Mouse (Mus musculus) heart, embryonic 16.5 days (tissue): Measurements from ENCODE around the gene Adprm. TPM values are rescaled to one million over a fixed set of nuclear protein-coding genes. Genes with fewer than 3 reads are reported as not detected.
"Not testable (repeated sequence)": the region's sequence is repeated elsewhere in the genome, so short reads cannot be mapped to it uniquely, and the experiment has no call there.

ENCODE experiments used
- ATAC-seq: fragments of 200-750 bp; cut with Nextera tagmentation; replicated peaks from 2 replicates; pipeline ENCODE4 v1.8.0; 2017; ENCODE audit warnings: moderate number of reproducible peaks; ENCODE audit not compliant: insufficient read depth, low FRiP score; ENCODE audit errors: extremely low read depth
- H3K27ac ChIP-seq: fragments of 300-500 bp; sonication (generic); 2 replicates; pipeline ENCODE4 v1.5.1; 2014; ENCODE audit warnings: mild to moderate bottlenecking, low read length, control low read depth, moderate library complexity
- H3K27me3 ChIP-seq: fragments of 300-500 bp; sonication (generic); 2 replicates; pipeline ENCODE4 v1.6.1; 2014; ENCODE audit warnings: low read length, mixed read lengths; ENCODE audit not compliant: control insufficient read depth, insufficient read depth
- H3K36me3 ChIP-seq: fragments of 300-500 bp; sonication (generic); 2 replicates; pipeline ENCODE4 v1.6.1; 2014; ENCODE audit not compliant: control insufficient read depth, insufficient read depth
- H3K4me1 ChIP-seq: fragments of 300-500 bp; sonication (generic); 2 replicates; pipeline ENCODE4 v1.6.1; 2014; ENCODE audit warnings: low read length, mixed read lengths; ENCODE audit not compliant: control insufficient read depth, insufficient read depth
- H3K4me2 ChIP-seq: fragments of 300-500 bp; sonication (generic); 2 replicates; pipeline ENCODE4 v1.6.1; 2014; ENCODE audit warnings: low read depth, mild to moderate bottlenecking, control low read depth, low read length
- H3K4me3 ChIP-seq: fragments of 300-500 bp; sonication (generic); 2 replicates; pipeline ENCODE4 v1.5.1; 2014; ENCODE audit warnings: mild to moderate bottlenecking, control low read depth, low read length
- H3K9ac ChIP-seq: fragments of 300-500 bp; sonication (generic); 2 replicates; pipeline ENCODE4 v1.6.1; 2014; ENCODE audit warnings: low read length, control low read depth
- H3K9me3 ChIP-seq: fragments of 300-500 bp; sonication (generic); replicated peaks from 2 replicates; pipeline ENCODE4 v1.6.1; 2016; ENCODE audit warnings: low read length; ENCODE audit not compliant: control insufficient read depth
- WGBS: fragments of 180-500 bp; shearing (Covaris S2); extraction: QIAGEN DNeasy Blood & Tissue Kit; methylation state at CpG from one replicate; pipeline ENCODE4 v1.1.7; 2014; 5-methylcytosine and 5-hydroxymethylcytosine counted together
- polyA plus RNA-seq: library from polyadenylated mRNA; unstranded; fragments of >200 nt; fragmentation: Nextera tagmentation; extraction: Ambion mirVana; gene quantifications from 2 replicates; pipeline ENCODE4 v1.2.1, GENCODE M21; 2015

Adprm gene
- polyA plus RNA-seq, 1 experiment from 2014 or later, result 22.8 TPM

- Histone ChIP-seq H3K9me3 (no peaks in the 10 kb centered on the region), H3K36me3 (no peaks in the 10 kb centered on the region), H3K4me3 (no peak overlapping the region), H3K4me1 (peaks cover 9% of the 10 kb centered on the region; the same call in 1 of the 2 replicates), H3K4me2 (peak overlapping the region; percentile 92; the same call in 1 of the 2 replicates), H3K9ac (no peak overlapping the region; the same call in 1 of the 2 replicates), H3K27ac (no peak overlapping the region), H3K27me3 (no peaks in the 10 kb centered on the region)
- ATAC-seq, result no peak
- WGBS, result 54% methylated on average over 6 of the region's 6 CpGs
Observed at GRCm38 (mm10) chr11:67023802-67024340, 28.5 kb downstream of the Adprm start.

GRCm38 (mm10) chr11:67023191-67023590 is 29.2 kb downstream of the Adprm start:
- H3K4me2 ChIP-seq, H3K27me3 ChIP-seq, H3K9ac ChIP-seq, ATAC-seq, H3K4me1 ChIP-seq, H3K27ac ChIP-seq, H3K4me3 ChIP-seq, H3K9me3 ChIP-seq, H3K36me3 ChIP-seq: not testable (repeated sequence)
- 32% methylated on average over 1 of the region's 1 CpGs for WGBS

GRCm38 (mm10) chr11:67022354-67023115 is 29.9 kb downstream of the Adprm start:
- Histone ChIP-seq H3K4me1 (peaks cover 9% of the 10 kb centered on the region; the same call in 1 of the 2 replicates), H3K4me2 (no peak overlapping the region), H3K36me3 (no peaks in the 10 kb centered on the region), H3K27me3 (no peaks in the 10 kb centered on the region), H3K9ac (no peak overlapping the region), H3K27ac (no peak overlapping the region), H3K9me3 (no peaks in the 10 kb centered on the region), H3K4me3 (no peak overlapping the region)
- ATAC-seq, result no peak
- WGBS, result 71% methylated on average over 13 of the region's 13 CpGs

DNA sequence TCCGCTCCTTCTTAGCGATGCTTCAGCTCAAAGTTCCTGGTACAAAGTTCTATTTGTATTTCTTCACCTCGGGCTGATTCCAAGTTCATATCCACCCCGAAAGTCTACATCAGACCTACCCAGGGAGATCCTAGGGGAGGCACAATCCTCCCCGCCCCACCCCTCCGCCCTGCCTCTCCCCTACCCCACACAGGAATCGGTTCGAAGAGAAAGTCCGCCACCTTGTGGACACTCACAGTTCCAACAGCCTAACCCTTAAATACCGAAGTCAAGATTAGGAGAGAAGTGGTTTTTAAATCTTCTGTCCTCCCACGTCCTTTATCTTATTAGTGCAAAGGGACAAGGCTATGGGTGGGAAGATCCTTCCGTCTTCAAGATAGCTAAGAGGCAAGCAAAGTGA is 31.4 kb downstream of the Adprm start:
- H3K4me1 ChIP-seq, result peaks cover 9% of the 10 kb centered on the region; the same call in 1 of the 2 replicates
- no peak overlapping the region for H3K9ac ChIP-seq
- H3K9me3 ChIP-seq, result no peaks in the 10 kb centered on the region
- H3K27me3 ChIP-seq, result no peaks in the 10 kb centered on the region
- no peak for ATAC-seq
- peak overlapping the region; percentile 65 for H3K4me2 ChIP-seq
- H3K4me3 ChIP-seq, result peak overlapping the region; percentile 30
- H3K36me3 ChIP-seq, result no peaks in the 10 kb centered on the region
- no peak overlapping the region for H3K27ac ChIP-seq
- 2% methylated on average over 12 of the region's 12 CpGs for WGBS

DNA sequence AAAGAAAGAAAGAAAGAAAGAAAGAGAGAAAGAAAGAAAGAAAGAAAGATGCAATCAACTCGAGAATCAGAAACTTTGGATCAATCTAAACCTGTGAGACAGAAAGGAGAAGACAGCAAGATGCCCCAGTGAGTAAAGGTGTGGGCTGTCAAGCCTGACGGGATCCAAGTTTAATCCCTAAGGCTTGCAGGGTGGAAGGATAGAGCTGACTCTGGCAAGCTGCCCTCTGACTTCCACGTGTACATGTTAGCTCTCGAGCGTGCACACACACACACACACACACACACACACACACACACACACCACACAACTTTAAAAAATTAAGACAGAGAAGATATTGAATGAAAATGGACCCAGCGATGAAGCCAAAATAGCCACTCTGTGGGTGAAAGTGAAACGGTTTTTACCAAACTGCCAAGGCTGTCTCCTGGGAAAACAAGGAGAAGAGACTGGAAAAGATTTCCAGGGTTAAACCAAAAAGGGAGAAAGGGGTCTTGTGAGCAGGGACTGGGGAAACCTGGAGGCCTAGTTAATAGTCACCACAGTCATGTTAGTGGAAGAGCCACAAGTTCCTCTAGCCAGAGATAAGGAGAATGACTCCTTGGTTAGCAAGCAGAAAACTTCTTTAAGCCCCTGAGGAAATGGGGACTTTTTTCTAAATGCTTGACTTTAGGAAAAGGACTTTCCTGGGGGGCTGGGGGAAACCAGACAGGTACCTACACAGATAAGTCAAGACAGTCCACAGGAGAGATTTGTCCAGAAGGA is 32.5 kb downstream of the Adprm start:
- Histone ChIP-seq H3K36me3 (no peaks in the 10 kb centered on the region), H3K4me3 (no peak overlapping the region), H3K27me3 (no peaks in the 10 kb centered on the region), H3K4me2 (no peak overlapping the region), H3K9me3 (no peaks in the 10 kb centered on the region), H3K4me1 (peaks cover 9% of the 10 kb centered on the region; the same call in 1 of the 2 replicates), H3K27ac (no peak overlapping the region), H3K9ac (no peak overlapping the region)
- no peak for ATAC-seq
- WGBS, result 52% methylated on average over 7 of the region's 7 CpGs

DNA sequence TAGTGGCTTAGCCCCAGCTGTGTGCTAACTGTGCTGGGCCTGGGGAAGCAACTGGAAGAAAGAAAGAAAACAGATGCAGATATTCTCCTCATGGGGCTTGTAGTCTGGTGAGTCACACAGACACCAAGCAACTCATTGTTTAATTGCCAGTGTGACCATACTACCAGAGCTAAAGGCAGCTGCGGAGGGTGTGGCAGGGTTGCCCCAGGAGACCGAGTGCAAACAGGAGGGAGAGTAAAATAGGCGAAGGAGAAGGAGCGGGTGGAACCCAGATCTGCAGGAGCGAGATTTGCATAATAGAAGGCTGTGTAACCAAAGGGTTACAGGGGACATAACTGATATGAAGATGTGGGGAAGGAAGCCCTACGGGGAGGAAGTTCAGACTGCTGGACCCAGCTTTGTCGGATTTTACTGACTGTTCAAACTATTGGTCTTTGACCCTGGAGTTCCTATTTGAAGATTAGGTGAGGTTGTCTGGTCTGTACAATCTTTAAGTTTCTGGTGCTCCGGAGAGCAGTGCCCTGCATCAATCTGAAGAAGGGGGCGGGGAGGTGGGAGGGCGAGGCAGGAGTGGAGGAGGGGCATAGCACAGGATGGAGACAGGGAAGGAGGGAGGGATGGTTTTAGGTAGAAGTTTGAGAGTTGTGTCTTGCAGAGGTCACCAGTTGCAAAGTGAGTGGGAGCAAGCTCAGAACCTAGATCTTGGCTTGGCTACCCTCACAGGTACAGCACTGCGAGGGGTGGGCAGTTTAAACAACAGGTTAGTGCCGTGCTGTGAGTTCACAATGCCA is 34.4 kb downstream of the Adprm start:
- H3K9ac ChIP-seq, result no peak overlapping the region
- H3K4me1 ChIP-seq, result peaks cover 6% of the 10 kb centered on the region; the same call in 1 of the 2 replicates
- ATAC-seq, result no peak; the same call in 1 of the 2 replicates
- H3K4me2 ChIP-seq, result no peak overlapping the region
- no peaks in the 10 kb centered on the region for H3K9me3 ChIP-seq
- 22% methylated on average over 12 of the region's 12 CpGs for WGBS
- H3K27me3 ChIP-seq, result no peaks in the 10 kb centered on the region
- no peaks in the 10 kb centered on the region for H3K36me3 ChIP-seq
- H3K27ac ChIP-seq, result no peak overlapping the region
- H3K4me3 ChIP-seq, result no peak overlapping the region

GRCm38 (mm10) chr11:67011635-67012034 is 40.8 kb downstream of the Adprm start:
- Histone ChIP-seq H3K4me2 (no peak overlapping the region), H3K9ac (no peak overlapping the region), H3K27ac (no peak overlapping the region), H3K27me3 (no peaks in the 10 kb centered on the region), H3K36me3 (no peaks in the 10 kb centered on the region), H3K4me3 (no peak overlapping the region), H3K4me1 (0 out of 2 replicates have a peak, but pooled peaks cover 3% of the 10 kb centered on the region), H3K9me3 (no peaks in the 10 kb centered on the region)
- no peak for ATAC-seq
- 68% methylated on average over 4 of the region's 4 CpGs for WGBS

GRCm38 (mm10) chr11:67010430-67010829 is 42.0 kb downstream of the Adprm start:
- H3K27me3 ChIP-seq, result no peaks in the 10 kb centered on the region
- H3K27ac ChIP-seq, result no peak overlapping the region
- no peaks in the 10 kb centered on the region for H3K36me3 ChIP-seq
- 0 out of 2 replicates have a peak, but pooled peaks cover 3% of the 10 kb centered on the region for H3K4me1 ChIP-seq
- 8% methylated on average over 8 of the region's 8 CpGs for WGBS
- no peaks in the 10 kb centered on the region for H3K9me3 ChIP-seq
- no peak for ATAC-seq
- peak overlapping the region; percentile 32 for H3K4me2 ChIP-seq
- no peak overlapping the region for H3K9ac ChIP-seq
- H3K4me3 ChIP-seq, result no peak overlapping the region
